Mouse (Mus musculus) WW6 (cell line): Measurements from ENCODE around the gene Samm50.

Experiments used
- DNase-seq: peaks from one replicate; pipeline ENCODE4 v3.0.0-alpha.2; 2013; ENCODE audit warnings: low read depth, low spot score

Gene Samm50

GRCm38 (mm10) chr15:84210941-84211340 is 18.9 kb downstream of the Samm50 start:
- DNase-seq: no peak

GRCm38 (mm10) chr15:84211564-84211963 is 19.5 kb downstream of the Samm50 start:
- DNase-seq: no peak

- no peak for DNase-seq
These were observed 20.2 kb downstream of the Samm50 start for GRCm38 (mm10) chr15:84212031-84212755.

GRCm38 (mm10) chr15:84212756-84213105 is 20.7 kb downstream of the Samm50 start:
- no peak for DNase-seq

- no peak for DNase-seq
These were observed 21.2 kb downstream of the Samm50 start for GRCm38 (mm10) chr15:84213162-84213739.

- no peak for DNase-seq
These were observed 22.4 kb downstream of the Samm50 start for GRCm38 (mm10) chr15:84214476-84214875.

- no peak for DNase-seq
These were observed 23.2 kb downstream of the Samm50 start for GRCm38 (mm10) chr15:84215273-84215672.

GRCm38 (mm10) chr15:84216026-84216425 is 24.0 kb downstream of the Samm50 start:
- DNase-seq: no peak

- DNase-seq: no peak
These were observed 24.5 kb downstream of the Samm50 start for GRCm38 (mm10) chr15:84216461-84217084.

- DNase-seq: no peak
These were observed 26.1 kb downstream of the Samm50 start for GRCm38 (mm10) chr15:84217969-84218782.

GRCm38 (mm10) chr15:84218783-84219271 is 26.8 kb downstream of the Samm50 start:
- DNase-seq: no peak

GRCm38 (mm10) chr15:84221539-84221938 is 29.5 kb downstream of the Samm50 start:
- no peak for DNase-seq

GRCm38 (mm10) chr15:84223423-84223822 is 31.4 kb downstream of the Samm50 start:
- no peak for DNase-seq

- no peak for DNase-seq
These were observed 32.7 kb downstream of the Samm50 start for GRCm38 (mm10) chr15:84224779-84225178.

GRCm38 (mm10) chr15:84226918-84227317 is 34.9 kb downstream of the Samm50 start:
- DNase-seq: no peak

GRCm38 (mm10) chr15:84230661-84231060 is 38.6 kb downstream of the Samm50 start:
- no peak for DNase-seq

- DNase-seq: no peak
These were observed 39.2 kb downstream of the Samm50 start for GRCm38 (mm10) chr15:84231113-84231712.

- DNase-seq: no peak
These were observed 39.9 kb downstream of the Samm50 start, which contains the start of gene Parvb for GRCm38 (mm10) chr15:84231721-84232561. TSS of gene Parvb (plus strand) at chr15:84232043.

- DNase-seq: peak; percentile 43
These were observed 40.6 kb downstream of the Samm50 start for GRCm38 (mm10) chr15:84232609-84233008.

GRCm38 (mm10) chr15:84234794-84235581 is 42.9 kb downstream of the Samm50 start:
- no peak for DNase-seq
